Mouse (Mus musculus) intestine, postnatal 0 days (tissue): ENCODE results near the gene Trappc12. TPM values are rescaled to one million over a fixed set of nuclear protein-coding genes. Genes with fewer than 3 reads are reported as not detected.

ENCODE experiments used
- ATAC-seq: fragments of 200-750 bp; cut with Nextera tagmentation; 2 replicates; pipeline ENCODE4 v1.8.0; 2017; ENCODE audit warnings: mild to moderate bottlenecking, moderate TSS enrichment, moderate library complexity
- H3K27ac ChIP-seq: fragments of 300-500 bp; sonication (generic); 2 replicates; pipeline ENCODE4 v1.5.1; 2014; ENCODE audit warnings: mild to moderate bottlenecking, low read depth, low read length, moderate library complexity
- H3K27me3 ChIP-seq: fragments of 300-500 bp; sonication (generic); replicated peaks from 2 replicates; pipeline ENCODE4 v1.6.1; 2014; ENCODE audit warnings: low read length, mixed read lengths; ENCODE audit not compliant: control insufficient read depth, insufficient read depth
- H3K36me3 ChIP-seq: fragments of 300-500 bp; sonication (generic); 2 replicates; pipeline ENCODE4 v1.6.1; 2014; ENCODE audit warnings: mild to moderate bottlenecking, moderate library complexity; ENCODE audit not compliant: control insufficient read depth, insufficient read depth
- H3K4me1 ChIP-seq: fragments of 300-500 bp; sonication (generic); replicated peaks from 2 replicates; pipeline ENCODE4 v1.6.1; 2014; ENCODE audit warnings: antibody characterized with exemption, low read length, mixed read lengths; ENCODE audit not compliant: control insufficient read depth, insufficient read depth
- H3K4me2 ChIP-seq: fragments of 300-500 bp; sonication (generic); replicated peaks from 2 replicates; pipeline ENCODE4 v1.6.1; 2014; ENCODE audit warnings: low read depth, mild to moderate bottlenecking, moderate library complexity
- H3K4me3 ChIP-seq: fragments of 300-500 bp; sonication (generic); 2 replicates; pipeline ENCODE4 v1.5.1; 2014; ENCODE audit warnings: low read depth, low read length
- H3K9ac ChIP-seq: fragments of 300-500 bp; sonication (generic); 2 replicates; pipeline ENCODE4 v1.6.1; 2014; ENCODE audit warnings: mild to moderate bottlenecking, low read depth, low read length
- H3K9me3 ChIP-seq: fragments of 300-500 bp; sonication (generic); 2 replicates; pipeline ENCODE4 v1.6.1; 2016; ENCODE audit warnings: mixed run types; ENCODE audit not compliant: control insufficient read depth
- CTCF ChIP-seq: sonication (generic); IDR thresholded peaks from 2 replicates; pipeline ENCODE4 v1.5.1; 2016; ENCODE audit warnings: low read depth, mild to moderate bottlenecking, control low read depth, antibody characterized with exemption, moderate library complexity
- WGBS: fragments of 180-500 bp; shearing (Covaris S2); extraction: QIAGEN DNeasy Blood & Tissue Kit; methylation state at CpG from one replicate; pipeline ENCODE4 v1.1.7; 2014; 5-methylcytosine and 5-hydroxymethylcytosine counted together
- polyA plus RNA-seq: library from polyadenylated mRNA; unstranded; fragments of >200 nt; fragmentation: Nextera tagmentation; extraction: Ambion mirVana; gene quantifications from 2 replicates; pipeline ENCODE4 v1.2.1, GENCODE M21; 2015

Trappc12 gene
- polyA plus RNA-seq, 1 experiment from 2014 or later: 15.3 TPM

DNA sequence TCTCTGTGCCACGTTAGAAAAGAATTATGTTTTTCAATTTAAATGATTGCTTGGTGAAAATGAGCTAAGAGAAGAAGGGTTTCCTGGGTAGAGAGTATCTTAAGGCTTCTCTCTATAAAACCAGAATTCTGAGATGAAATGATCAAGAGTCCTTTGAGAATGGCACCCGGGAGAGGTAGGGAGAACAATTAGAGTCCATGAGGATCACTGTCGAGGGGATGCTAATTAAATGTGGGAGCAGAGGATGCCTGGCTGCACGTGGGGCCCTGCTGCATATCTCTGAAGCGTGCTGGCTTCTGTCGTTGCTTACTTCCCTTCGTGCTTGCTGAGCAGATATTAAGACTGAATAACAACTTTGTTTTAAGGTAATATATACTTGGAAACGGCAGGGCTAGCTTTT, 24.8 kb upstream of the Trappc12 start:
- no peak overlapping the region for H3K27ac ChIP-seq
- no peaks in the 10 kb centered on the region for H3K9me3 ChIP-seq
- WGBS: 63% methylated on average over 8 of the region's 8 CpGs
- no peak overlapping the region for H3K9ac ChIP-seq
- H3K4me2 ChIP-seq: no peak overlapping the region
- no peaks in the 10 kb centered on the region for H3K4me1 ChIP-seq
- TF ChIP-seq CTCF: no peak
- no peak overlapping the region for H3K4me3 ChIP-seq
- H3K36me3 ChIP-seq: no peaks in the 10 kb centered on the region
- no peaks in the 10 kb centered on the region for H3K27me3 ChIP-seq
- no peak for ATAC-seq

DNA sequence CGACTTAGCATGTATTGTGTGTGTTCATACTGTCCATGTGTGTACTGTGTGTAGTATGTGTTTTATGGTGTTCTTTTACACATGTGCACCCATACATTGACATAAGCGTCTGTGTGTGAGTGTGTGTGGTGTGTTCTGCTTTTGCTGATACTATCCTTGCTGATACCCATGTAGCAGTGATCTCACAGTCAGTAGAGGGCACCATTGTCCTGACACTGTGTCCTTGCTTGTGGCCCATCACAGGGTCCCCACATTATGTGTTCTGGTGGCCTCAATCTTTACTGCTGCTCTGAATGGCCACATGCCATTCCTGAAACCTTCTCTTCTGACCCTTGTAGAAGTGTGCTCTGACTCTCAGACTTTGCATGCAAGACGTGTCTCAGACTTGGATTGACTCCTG, 23.5 kb upstream of the Trappc12 start:
- Histone ChIP-seq H3K4me1 (no peaks in the 10 kb centered on the region), H3K27me3 (no peaks in the 10 kb centered on the region), H3K36me3 (0 out of 2 replicates have a peak, but pooled peaks cover 4% of the 10 kb centered on the region), H3K9me3 (no peaks in the 10 kb centered on the region), H3K27ac (no peak overlapping the region), H3K9ac (no peak overlapping the region), H3K4me3 (no peak overlapping the region), H3K4me2 (no peak overlapping the region)
- 83% methylated on average over 3 of the region's 3 CpGs for WGBS
- ATAC-seq: no peak
- peak; percentile 60 for TF ChIP-seq CTCF

DNA sequence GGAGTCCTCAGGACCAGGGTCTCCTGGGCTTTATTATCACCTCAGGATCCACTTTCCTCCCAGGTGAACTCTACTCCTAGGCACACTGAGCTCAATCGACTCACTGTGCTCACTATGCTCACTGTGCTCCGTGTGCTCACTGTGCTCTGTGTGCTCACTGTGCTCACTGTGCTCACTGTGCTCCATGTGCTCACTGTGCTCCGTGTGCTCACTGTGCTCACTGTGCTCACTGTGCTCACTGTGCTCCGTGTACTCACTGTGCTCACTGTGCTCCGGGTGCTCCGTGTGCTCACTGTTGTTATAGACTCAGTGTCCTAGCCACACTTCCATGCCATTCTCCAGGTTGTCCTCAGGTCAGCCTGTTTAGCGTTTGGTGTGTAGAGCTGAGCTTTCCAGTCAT, 19.7 kb upstream of the Trappc12 start:
- Histone ChIP-seq H3K4me1 (no peaks in the 10 kb centered on the region), H3K9me3 (no peaks in the 10 kb centered on the region), H3K27me3 (no peaks in the 10 kb centered on the region), H3K36me3 (peaks cover 11% of the 10 kb centered on the region; the same call in 1 of the 2 replicates), H3K27ac (no peak overlapping the region), H3K9ac (no peak overlapping the region), H3K4me2 (no peak overlapping the region), H3K4me3 (no peak overlapping the region)
- WGBS: 89% methylated on average over 7 of the region's 7 CpGs
- ATAC-seq: no peak
- TF ChIP-seq CTCF: no peak

DNA sequence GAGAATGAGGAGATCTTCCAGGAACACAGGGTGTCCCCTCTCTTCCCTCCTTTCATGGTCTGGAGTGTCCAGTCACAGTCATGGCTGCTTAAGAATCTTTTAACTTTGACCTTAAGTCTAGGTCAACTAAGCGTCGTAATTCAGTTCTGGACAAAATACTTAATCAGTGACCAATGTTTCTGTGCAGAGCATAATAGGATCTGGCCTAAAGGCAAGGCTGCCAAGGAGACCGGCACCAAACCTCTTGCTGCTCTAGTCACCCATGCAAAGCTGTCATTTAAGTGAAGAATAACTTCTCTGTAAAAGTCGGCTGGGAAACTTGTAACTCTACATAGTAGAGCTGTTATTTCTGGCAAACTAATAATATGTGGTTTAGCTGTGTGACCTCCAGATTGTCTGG, 5.7 kb upstream of the Trappc12 start:
- TF ChIP-seq CTCF: no peak
- H3K9me3 ChIP-seq: no peaks in the 10 kb centered on the region
- H3K4me2 ChIP-seq: no peak overlapping the region
- no peak overlapping the region for H3K4me3 ChIP-seq
- no peak for ATAC-seq
- H3K27ac ChIP-seq: no peak overlapping the region
- WGBS: 85% methylated on average over 4 of the region's 4 CpGs
- no peak overlapping the region for H3K9ac ChIP-seq
- no peaks in the 10 kb centered on the region for H3K27me3 ChIP-seq
- H3K4me1 ChIP-seq: peaks cover 5% of the 10 kb centered on the region; the same call in 1 of the 2 replicates
- H3K36me3 ChIP-seq: no peaks in the 10 kb centered on the region

DNA sequence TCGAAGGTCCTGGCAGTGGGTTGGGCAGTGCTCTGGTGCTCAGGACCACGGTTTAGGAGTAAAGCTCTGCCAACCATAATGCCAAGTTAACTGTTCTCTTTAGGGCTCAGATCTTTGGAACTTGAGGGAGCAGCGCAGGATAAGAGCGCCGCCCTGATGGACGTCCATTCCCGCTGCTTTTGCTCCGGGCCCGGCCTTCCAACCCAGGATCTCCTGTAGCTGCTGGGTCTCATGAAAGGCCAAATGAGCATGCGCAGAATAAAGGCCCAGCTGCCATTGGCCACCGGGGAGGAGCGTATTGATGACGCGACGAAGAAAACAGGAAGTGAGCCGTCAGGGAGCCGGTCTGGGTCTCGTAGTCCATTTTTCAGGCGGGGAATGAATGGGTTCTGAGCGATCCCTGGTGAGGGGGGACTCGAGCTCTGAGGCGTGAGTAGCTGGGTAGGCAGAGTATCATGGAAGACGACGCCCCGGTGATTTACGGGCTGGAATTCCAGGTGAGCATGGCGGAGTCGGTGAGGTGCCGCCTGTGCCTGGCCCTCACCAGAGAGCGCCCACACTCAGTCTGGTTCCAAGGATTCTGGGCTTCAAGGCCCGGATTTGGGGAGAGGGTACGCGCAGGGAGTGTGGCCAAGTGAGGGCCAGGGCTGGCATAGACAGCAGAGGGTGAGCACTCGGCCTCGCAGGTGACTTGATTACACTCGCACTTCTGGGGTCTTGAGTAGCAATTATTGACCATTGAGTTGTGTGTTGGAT, 1.4 kb upstream of the Trappc12 start, which contains the start of gene Eipr1:
Gene Eipr1, plus strand, starts transcription at position 296 of the 756 bp plus-strand sequence.
- H3K4me1 ChIP-seq: peaks cover 10% of the 10 kb centered on the region; the same call in 1 of the 2 replicates
- peak within 1 kb of the TSS; percentile 81 for H3K9ac ChIP-seq
- H3K27me3 ChIP-seq: no peaks in the 10 kb centered on the region
- peak; percentile 45 for TF ChIP-seq CTCF
- peak; percentile 92 for ATAC-seq
- H3K36me3 ChIP-seq: no peaks in the 10 kb centered on the region
- WGBS: 3% methylated on average over 36 of the region's 36 CpGs
- H3K4me3 ChIP-seq: peak within 1 kb of the TSS; percentile 90
- H3K4me2 ChIP-seq: peak within 1 kb of the TSS; percentile 97
- H3K9me3 ChIP-seq: no peaks in the 10 kb centered on the region
- peak within 1 kb of the TSS; percentile 60 for H3K27ac ChIP-seq

DNA sequence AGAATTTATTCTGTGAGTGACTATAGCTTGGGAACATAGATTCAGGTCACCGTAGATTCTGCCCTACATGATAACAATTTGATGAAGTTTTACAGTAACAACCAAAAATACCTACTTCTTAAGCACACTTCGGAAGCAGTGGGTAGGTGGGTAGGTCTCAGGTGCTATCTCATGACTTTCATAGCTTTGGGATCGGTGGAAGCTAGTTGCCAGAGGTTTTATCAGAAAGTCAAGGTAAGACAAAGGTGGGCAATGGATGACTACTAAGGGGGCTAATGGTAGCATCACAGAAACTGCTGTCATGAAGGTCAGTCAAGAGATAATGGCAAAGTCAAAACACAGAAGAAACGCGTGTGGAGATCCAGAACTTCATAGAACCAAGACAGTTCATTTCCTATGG, 604 bp upstream of the Trappc12 start:
- peaks cover 3% of the 10 kb centered on the region; the same call in 1 of the 2 replicates for H3K36me3 ChIP-seq
- H3K27ac ChIP-seq: 0 out of 2 replicates have a peak overlapping the region, but pooled peaks have one; percentile 60
- peak overlapping the region; percentile 97 for H3K4me2 ChIP-seq
- TF ChIP-seq CTCF: no peak
- H3K9me3 ChIP-seq: no peaks in the 10 kb centered on the region
- peak overlapping the region; percentile 84; the same call in 1 of the 2 replicates for H3K4me3 ChIP-seq
- no peaks in the 10 kb centered on the region for H3K27me3 ChIP-seq
- WGBS: 98% methylated on average over 5 of the region's 5 CpGs
- no peak for ATAC-seq
- H3K9ac ChIP-seq: no peak overlapping the region
- peaks cover 10% of the 10 kb centered on the region; the same call in 1 of the 2 replicates for H3K4me1 ChIP-seq
